Mouse (Mus musculus) naive thymus-derived CD4-positive, alpha-beta T cell, adult 5 months (primary cell): Measurements from ENCODE around the gene Ces3a. TPM values are rescaled to one million over a fixed set of nuclear protein-coding genes. Genes with fewer than 3 reads are reported as not detected.

Source experiments
- polyA plus RNA-seq: library from polyadenylated mRNA; unstranded; fragments of 100-300 nt; shearing (Covaris generic); gene quantifications from one replicate; pipeline ENCODE4 v1.2.1, GENCODE M21; 2017

Gene Ces3a
- not detected for polyA plus RNA-seq

DNA sequence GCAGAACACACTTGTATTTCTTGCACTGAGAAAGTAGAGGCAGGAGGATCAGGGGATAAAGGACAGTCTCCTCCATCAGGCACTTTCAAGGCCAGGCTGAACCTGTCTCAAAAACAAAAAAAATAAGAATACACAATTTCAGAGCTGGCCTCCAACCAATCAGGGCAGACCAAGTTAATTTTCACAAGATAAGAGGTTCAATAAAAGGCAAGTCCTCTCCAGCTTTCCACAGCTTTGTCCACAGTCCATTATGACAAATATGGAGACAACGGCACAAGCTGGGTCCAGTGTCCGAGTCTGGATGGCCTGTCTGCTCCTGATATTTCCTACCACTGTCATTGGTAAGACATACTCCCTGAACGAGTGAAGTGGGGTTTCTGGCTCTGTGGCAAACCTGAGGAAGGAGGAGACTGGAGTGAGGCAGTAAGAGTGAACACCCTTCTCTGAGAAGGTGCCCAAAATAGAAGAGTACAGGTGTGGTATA, at the start of gene Ces3a:
Ces3a (plus strand) TSS at position 231 of the 484 bp plus-strand sequence.

DNA sequence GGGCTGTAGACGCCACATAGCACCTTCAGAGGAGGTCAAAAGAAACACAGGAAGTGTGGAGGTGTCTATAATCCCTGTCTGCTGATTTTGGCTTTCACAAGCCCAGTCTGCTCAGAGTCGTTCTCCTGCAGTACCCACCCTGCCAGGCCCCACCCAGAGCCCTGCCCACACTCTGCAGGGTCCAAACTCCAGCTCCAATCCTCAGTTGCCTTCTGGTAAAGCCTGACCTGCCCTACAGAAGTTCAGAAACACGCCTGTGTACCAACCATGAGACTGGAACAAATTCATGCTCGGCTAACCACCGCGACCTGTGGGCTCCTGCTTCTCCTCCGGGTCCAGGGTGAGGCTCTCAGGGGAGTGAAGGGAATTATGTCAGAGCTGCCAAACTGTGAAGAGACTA, 47.8 kb upstream of the Ces3a start, which contains the start of gene Ces2h:
Ces2h (plus strand) TSS at position 268 of the 400 bp plus-strand sequence.

DNA sequence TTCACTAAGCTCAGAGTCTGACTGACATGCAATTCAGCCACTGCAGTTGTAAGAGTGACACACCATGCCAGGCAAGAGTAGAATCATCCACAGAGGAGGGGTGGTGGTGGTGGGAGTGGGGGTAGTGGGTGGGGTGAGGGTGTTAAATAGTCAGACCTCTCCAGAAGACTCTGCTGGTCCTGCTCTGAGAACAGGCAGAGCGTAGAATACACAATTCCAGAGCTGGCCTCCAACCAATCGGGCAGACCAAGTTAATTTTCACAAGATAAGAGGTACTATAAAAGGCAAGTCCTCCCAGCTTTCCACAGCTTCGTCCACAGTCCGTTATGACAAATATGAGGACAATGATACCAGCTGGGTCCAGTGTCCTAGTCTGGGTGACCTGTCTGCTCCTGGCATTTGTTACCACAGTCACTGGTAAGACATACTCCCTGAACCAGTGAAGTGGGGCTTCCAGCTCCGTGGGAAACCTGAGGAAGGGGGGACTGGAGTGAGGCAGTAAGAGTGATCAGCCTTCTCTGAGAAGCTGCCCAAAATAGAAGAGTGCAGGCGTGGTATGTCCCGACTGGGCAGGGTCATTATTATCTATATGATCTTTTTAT, 35.1 kb downstream of the Ces3a start, which contains the start of gene Ces3b:
Ces3b (plus strand) TSS at position 305 of the 602 bp plus-strand sequence.

Other genes starting within 250 kb of the Ces3a start
- not detected for gene Ces2b, start 217.0 kb upstream of the Ces3a start, polyA plus RNA-seq
- not detected for gene Ces2c, start 201.5 kb upstream of the Ces3a start, polyA plus RNA-seq
- not detected for gene Ces2e, start 122.3 kb upstream of the Ces3a start, polyA plus RNA-seq
- not detected for gene Ces2f, start 101.2 kb upstream of the Ces3a start, polyA plus RNA-seq
- gene Ces2g, start 86.9 kb upstream of the Ces3a start, polyA plus RNA-seq = not detected
- not detected for gene Ces2h, start 47.7 kb upstream of the Ces3a start, polyA plus RNA-seq
- not detected for gene Ces3b, start 35.2 kb downstream of the Ces3a start, polyA plus RNA-seq
- gene Ces4a, start 83.2 kb downstream of the Ces3a start, polyA plus RNA-seq = not detected
- gene Cbfb, start 122.1 kb downstream of the Ces3a start, polyA plus RNA-seq = 89.9 TPM
- gene D230025D16Rik, start 176.5 kb downstream of the Ces3a start, polyA plus RNA-seq = 29.6 TPM
- gene B3gnt9, start 206.6 kb downstream of the Ces3a start, polyA plus RNA-seq = 0.55 TPM
- gene Tradd, start 216.0 kb downstream of the Ces3a start, polyA plus RNA-seq = 40.0 TPM
- gene Fbxl8, start 216.0 kb downstream of the Ces3a start, polyA plus RNA-seq = 9.9 TPM
- not detected for gene Hsf4, start 221.2 kb downstream of the Ces3a start, polyA plus RNA-seq
- not detected for gene Nol3, start 227.5 kb downstream of the Ces3a start, polyA plus RNA-seq
- gene 4931428F04Rik, start 241.3 kb downstream of the Ces3a start, polyA plus RNA-seq = 2.1 TPM
- 1.8 TPM for gene Exoc3l, start 247.5 kb downstream of the Ces3a start, polyA plus RNA-seq
- 112 TPM for gene E2f4, start 249.1 kb downstream of the Ces3a start, polyA plus RNA-seq